Mouse (Mus musculus) erythroblast, adult 5-6 weeks (primary cell): ENCODE results near the gene Csf2. TPM values are rescaled to one million over a fixed set of nuclear protein-coding genes. Genes with fewer than 3 reads are reported as not detected.

Source experiments
- ATAC-seq: replicated peaks from 2 replicates; pipeline ENCODE4 v1.8.0; 2016; ENCODE audit warnings: moderate number of reproducible peaks, mild to moderate bottlenecking, moderate TSS enrichment, inconsistent platforms; ENCODE audit not compliant: poor library complexity, low FRiP score, severe bottlenecking
- total RNA-seq, 2 experiments: library from RNA; stranded (forward) in 1 of 2; stranded (reverse) in 1 of 2; fragments of 150-400 nt in 1 of 2; fragments of 200-764, 138-1000 nt in 1 of 2; gene quantifications; 2 replicates each; pipeline versions ENCODE4 v1.2.3 to v1.2.4; 2015 to 2017; ENCODE audit warnings: low replicate concordance in 2 of 2

Csf2 gene
- total RNA-seq, 2 experiments from 2014 or later, result not detected

GRCm38 (mm10) chr11:54244465-54244864 lies 5.0 kb downstream of the Csf2 start:
- ATAC-seq, result no peak

GRCm38 (mm10) chr11:54242494-54242893 lies 7.0 kb downstream of the Csf2 start:
- no peak for ATAC-seq

- ATAC-seq, result no peak
Observed at GRCm38 (mm10) chr11:54236939-54237338, 12.5 kb downstream of the Csf2 start.

- no peak for ATAC-seq
Observed at GRCm38 (mm10) chr11:54227478-54227877, 22.0 kb downstream of the Csf2 start.

- ATAC-seq, result no peak
Observed at GRCm38 (mm10) chr11:54224475-54224986, 24.9 kb downstream of the Csf2 start.

GRCm38 (mm10) chr11:54223637-54224474 lies 25.6 kb downstream of the Csf2 start:
- no peak for ATAC-seq

- ATAC-seq, result no peak
Observed at GRCm38 (mm10) chr11:54219903-54220740, 29.3 kb downstream of the Csf2 start.

GRCm38 (mm10) chr11:54219191-54219590 lies 30.3 kb downstream of the Csf2 start:
- ATAC-seq, result no peak

GRCm38 (mm10) chr11:54217384-54217783 lies 32.1 kb downstream of the Csf2 start:
- no peak for ATAC-seq

GRCm38 (mm10) chr11:54216091-54216490 lies 33.4 kb downstream of the Csf2 start:
- no peak for ATAC-seq

- ATAC-seq, result no peak
Observed at GRCm38 (mm10) chr11:54214499-54215443, 34.7 kb downstream of the Csf2 start.

GRCm38 (mm10) chr11:54213631-54214030 lies 35.8 kb downstream of the Csf2 start:
- ATAC-seq, result no peak

- ATAC-seq, result no peak
Observed at GRCm38 (mm10) chr11:54206993-54207392, 42.5 kb downstream of the Csf2 start.

GRCm38 (mm10) chr11:54205366-54205765 lies 44.1 kb downstream of the Csf2 start:
- no peak for ATAC-seq

GRCm38 (mm10) chr11:54204781-54205180 lies 44.7 kb downstream of the Csf2 start:
- ATAC-seq, result no peak

- no peak for ATAC-seq
Observed at GRCm38 (mm10) chr11:54203162-54203561, 46.3 kb downstream of the Csf2 start.

- no peak for ATAC-seq
Observed at GRCm38 (mm10) chr11:54201881-54202685, 47.4 kb downstream of the Csf2 start.

GRCm38 (mm10) chr11:54201287-54201773 lies 48.1 kb downstream of the Csf2 start:
- ATAC-seq, result no peak
